Mouse (Mus musculus): ENCODE measurements around the gene Rgp1.

Gene Rgp1

GRCm38 (mm10) chr4:43578376-43579204 is at the start of gene Rgp1, which contains the start of gene Gba2:
Rgp1 (plus strand) TSS chr4:43578715.
Gba2 (minus strand) TSS chr4:43578873.
- CTCF ChIA-PET: interaction anchor here (0.5 to 1.2 kb wide), 4 partner anchors 14 to 589 kb away, joined by 3 to 10 read pairs (median 6); no protein-coding TSS in a partner anchor

GRCm38 (mm10) chr4:43530081-43530501 is 48.4 kb upstream of the Rgp1 start:
- CTCF ChIA-PET: interaction anchor here (0.6 to 1.4 kb wide), 3 partner anchors 97 to 141 kb away, joined by 3 read pairs; no protein-coding TSS in a partner anchor

- CTCF ChIA-PET: interaction anchor here (1.2 to 1.4 kb wide), 2 partner anchors 98 to 99 kb away, joined by 3 read pairs; no protein-coding TSS in a partner anchor
These were observed 47.9 kb upstream of the Rgp1 start for GRCm38 (mm10) chr4:43530581-43530980.

GRCm38 (mm10) chr4:43533270-43533669 is 45.2 kb upstream of the Rgp1 start:
- CTCF ChIA-PET: no interaction called here

- CTCF ChIA-PET: no interaction called here
These were observed 42.9 kb upstream of the Rgp1 start for GRCm38 (mm10) chr4:43535628-43536027.

GRCm38 (mm10) chr4:43536031-43536430 is 42.5 kb upstream of the Rgp1 start:
- CTCF ChIA-PET: interaction anchor here (0.6 kb wide), 1 partner anchor 16 kb away, joined by 3 read pairs; no protein-coding TSS in a partner anchor

- CTCF ChIA-PET: no interaction called here
These were observed 36.5 kb upstream of the Rgp1 start for GRCm38 (mm10) chr4:43542044-43542443.

- CTCF ChIA-PET: interaction anchor here (0.6 kb wide), 1 partner anchor 15 kb away, joined by 4 read pairs; no protein-coding TSS in a partner anchor
These were observed 32.0 kb upstream of the Rgp1 start for GRCm38 (mm10) chr4:43546375-43547047.

GRCm38 (mm10) chr4:43547160-43547559 is 31.4 kb upstream of the Rgp1 start:
- CTCF ChIA-PET: interaction anchor here (0.6 kb wide), 1 partner anchor 14 kb away, joined by 4 read pairs; no protein-coding TSS in a partner anchor

- CTCF ChIA-PET: no interaction called here
These were observed 29.5 kb upstream of the Rgp1 start for GRCm38 (mm10) chr4:43549055-43549454.

- CTCF ChIA-PET: interaction anchor here (1.7 kb wide), 1 partner anchor 11 kb away, joined by 5 read pairs; the partner anchor contains the start of genes Creb3 and Tln1
These were observed 26.7 kb upstream of the Rgp1 start for GRCm38 (mm10) chr4:43551854-43552253.

GRCm38 (mm10) chr4:43552437-43552836 is 26.1 kb upstream of the Rgp1 start:
- CTCF ChIA-PET: interaction anchor here (1.7 kb wide), 1 partner anchor 10 kb away, joined by 5 read pairs; the partner anchor contains the start of genes Creb3 and Tln1

- CTCF ChIA-PET: no interaction called here
These were observed 24.6 kb upstream of the Rgp1 start for GRCm38 (mm10) chr4:43553891-43554290.

- CTCF ChIA-PET: no interaction called here
These were observed 22.6 kb upstream of the Rgp1 start for GRCm38 (mm10) chr4:43555926-43556325.

- CTCF ChIA-PET: interaction anchor here (0.5 to 0.6 kb wide), 2 partner anchors 76 to 393 kb away, joined by 3 to 10 read pairs; no protein-coding TSS in a partner anchor
These were observed 20.4 kb upstream of the Rgp1 start for GRCm38 (mm10) chr4:43558028-43558630.

- CTCF ChIA-PET: interaction anchor here (0.6 kb wide), 2 partner anchors 80 to 394 kb away, joined by 10 read pairs; no protein-coding TSS in a partner anchor
These were observed 19.7 kb upstream of the Rgp1 start for GRCm38 (mm10) chr4:43558631-43559356.

- CTCF ChIA-PET: no interaction called here
These were observed 18.8 kb upstream of the Rgp1 start for GRCm38 (mm10) chr4:43559519-43560242.

GRCm38 (mm10) chr4:43560243-43560611 is 18.3 kb upstream of the Rgp1 start:
- CTCF ChIA-PET: interaction anchor here (0.7 kb wide), 2 partner anchors 9 to 129 kb away, joined by 3 to 5 read pairs; no protein-coding TSS in a partner anchor

GRCm38 (mm10) chr4:43560976-43561375 is 17.5 kb upstream of the Rgp1 start:
- CTCF ChIA-PET: interaction anchor here (0.7 kb wide), 2 partner anchors 14 to 129 kb away, joined by 3 to 4 read pairs; no protein-coding TSS in a partner anchor

- CTCF ChIA-PET: interaction anchor here (0.7 kb wide), 1 partner anchor 14 kb away, joined by 4 read pairs; no protein-coding TSS in a partner anchor
These were observed 17.0 kb upstream of the Rgp1 start for GRCm38 (mm10) chr4:43561436-43561996.
